Mouse (Mus musculus) cortical plate, adult 2 months (tissue): ENCODE results near the gene Oscp1. TPM values are rescaled to one million over a fixed set of nuclear protein-coding genes. Genes with fewer than 3 reads are reported as not detected.

Experiments used
- H3K27ac ChIP-seq: fragments of 200-500 bp; 2 replicates; pipeline ENCODE4 v1.5.1; 2012; ENCODE audit warnings: low read length, control low read depth, inconsistent platforms; ENCODE audit not compliant: insufficient read depth
- H3K4me1 ChIP-seq: fragments of 200-500 bp; 2 replicates; pipeline ENCODE4 v1.6.1; 2011; ENCODE audit warnings: low read length; ENCODE audit not compliant: control insufficient read depth, insufficient read depth
- H3K4me3 ChIP-seq: fragments of 200-500 bp; 2 replicates; pipeline ENCODE4 v1.5.1; 2011; ENCODE audit warnings: mild to moderate bottlenecking, low read length, control low read depth; ENCODE audit not compliant: insufficient read depth
- CTCF ChIP-seq: fragments of 200-500 bp; IDR thresholded peaks from 2 replicates; pipeline ENCODE4 v1.5.1; 2011; ENCODE audit warnings: mild to moderate bottlenecking, control low read depth, low read length; ENCODE audit not compliant: insufficient read depth; ENCODE audit errors: extremely low read depth
- POLR2A ChIP-seq: fragments of 200-500 bp; IDR thresholded peaks from 2 replicates; pipeline ENCODE4 v1.6.1; 2011; ENCODE audit warnings: mild to moderate bottlenecking, low read length, control low read depth; ENCODE audit not compliant: insufficient read depth; ENCODE audit errors: extremely low read depth
- polyA plus RNA-seq: library from polyadenylated mRNA; depleted of rRNA; stranded (reverse); fragments of >200 nt; gene quantifications from 2 replicates; pipeline ENCODE4 v1.2.3, GENCODE M21; 2012

Gene Oscp1
- polyA plus RNA-seq, 1 experiment: 20.3 TPM

- H3K27ac ChIP-seq: peak within 1 kb of the TSS; percentile 38; the same call in 1 of the 2 replicates
- H3K4me1 ChIP-seq: 0 out of 2 replicates have a peak, but pooled peaks cover 3% of the 10 kb centered on the region
- TF ChIP-seq CTCF: no peak
- TF ChIP-seq POLR2A: peak; percentile 78; the same call in 1 of the 2 replicates
- H3K4me3 ChIP-seq: peak within 1 kb of the TSS; percentile 93
Measured at GRCm38 (mm10) chr4:126046851-126047585, 11.3 kb upstream of the Oscp1 start, which contains the start of gene Mrps15. Gene Mrps15 (plus strand): TSS chr4:126046925.

- no peak overlapping the region for H3K4me3 ChIP-seq
- 0 out of 2 replicates have a peak, but pooled peaks cover 3% of the 10 kb centered on the region for H3K4me1 ChIP-seq
- no peak overlapping the region for H3K27ac ChIP-seq
- TF ChIP-seq CTCF: no peak
- no peak for TF ChIP-seq POLR2A
Measured at GRCm38 (mm10) chr4:126051617-126052016, 6.7 kb upstream of the Oscp1 start.

GRCm38 (mm10) chr4:126057207-126058133 is 895 bp upstream of the Oscp1 start:
- Histone ChIP-seq H3K4me1 (peaks cover 4% of the 10 kb centered on the region; the same call in 1 of the 2 replicates), H3K27ac (no peak overlapping the region), H3K4me3 (peak overlapping the region; percentile 79)
- TF ChIP-seq CTCF (no peak), POLR2A (no peak)

GRCm38 (mm10) chr4:126058997-126059362 is 615 bp downstream of the Oscp1 start:
- Histone ChIP-seq H3K4me3 (peak overlapping the region; percentile 79), H3K4me1 (peaks cover 4% of the 10 kb centered on the region; the same call in 1 of the 2 replicates), H3K27ac (peak overlapping the region; percentile 88)
- TF ChIP-seq POLR2A (no peak), CTCF (no peak)

GRCm38 (mm10) chr4:126062856-126063255 is 4.5 kb downstream of the Oscp1 start:
- Histone ChIP-seq H3K4me3 (no peak overlapping the region), H3K27ac (no peak overlapping the region; the same call in 1 of the 2 replicates), H3K4me1 (peaks cover 4% of the 10 kb centered on the region; the same call in 1 of the 2 replicates)
- TF ChIP-seq POLR2A (no peak), CTCF (no peak)

GRCm38 (mm10) chr4:126065241-126065640 is 6.9 kb downstream of the Oscp1 start:
- Histone ChIP-seq H3K4me1 (peaks cover 2% of the 10 kb centered on the region; the same call in 1 of the 2 replicates), H3K27ac (no peak overlapping the region), H3K4me3 (no peak overlapping the region)
- no peak for TF ChIP-seq CTCF
- TF ChIP-seq POLR2A: no peak

- TF ChIP-seq CTCF: no peak
- no peak overlapping the region for H3K4me3 ChIP-seq
- no peak overlapping the region for H3K27ac ChIP-seq
- no peaks in the 10 kb centered on the region; the same call in 1 of the 2 replicates for H3K4me1 ChIP-seq
Measured at GRCm38 (mm10) chr4:126067401-126068077, 9.2 kb downstream of the Oscp1 start.

GRCm38 (mm10) chr4:126068842-126069241 is 10.5 kb downstream of the Oscp1 start:
- TF ChIP-seq CTCF (no peak), POLR2A (no peak)
- no peaks in the 10 kb centered on the region; the same call in 1 of the 2 replicates for H3K4me1 ChIP-seq
- H3K4me3 ChIP-seq: no peak overlapping the region

GRCm38 (mm10) chr4:126077833-126078232 is 19.5 kb downstream of the Oscp1 start:
- no peak overlapping the region for H3K4me3 ChIP-seq
- no peaks in the 10 kb centered on the region for H3K4me1 ChIP-seq
- no peak overlapping the region for H3K27ac ChIP-seq
- TF ChIP-seq CTCF: no peak
- TF ChIP-seq POLR2A: no peak

More at GRCm38 (mm10) chr4:126068842-126069241, 10.5 kb downstream of the Oscp1 start:
- H3K27ac ChIP-seq: no peak overlapping the region
